Mouse (Mus musculus): Measurements from ENCODE around the gene Smarce1. TPM values are rescaled to one million over a fixed set of nuclear protein-coding genes. Genes with fewer than 3 reads are reported as not detected.

Smarce1 gene
- total and polyA plus RNA-seq, 3 experiments, result 149 to 464 (median 246) TPM

DNA sequence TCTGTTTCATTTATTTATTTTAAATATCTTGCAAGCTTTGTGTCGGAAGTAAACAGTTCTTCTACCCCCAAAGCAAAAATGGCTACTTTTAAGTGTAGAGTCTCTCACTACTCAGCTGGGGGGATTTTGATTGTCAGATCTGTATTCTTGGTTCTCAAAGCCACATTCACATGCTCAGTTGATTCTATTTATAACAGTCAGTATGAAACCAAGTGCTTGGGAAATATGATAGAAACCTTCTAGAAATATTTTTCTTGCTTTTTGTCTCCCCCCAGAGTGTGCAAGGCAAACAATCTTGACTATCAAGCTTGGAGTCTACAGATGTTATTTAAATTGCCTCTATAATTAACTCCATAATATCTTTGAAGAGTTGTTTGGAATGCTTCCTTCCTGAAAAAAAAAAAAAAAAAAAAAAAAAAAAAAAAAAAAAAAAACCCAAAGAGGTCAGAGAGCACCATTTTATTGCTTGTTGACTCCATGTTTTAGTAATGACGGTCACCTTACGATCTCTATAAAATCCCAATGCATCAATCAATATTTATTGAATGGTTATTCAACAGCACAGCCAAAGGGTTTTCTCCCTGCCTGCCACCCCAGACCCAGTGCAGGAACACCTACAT is 12.5 kb upstream of the Smarce1 start:
- Histone ChIP-seq H3K4me2 (ENCODE audit: insufficient read depth, low read depth, poor library complexity, severe bottlenecking) (peak overlapping the region; percentile 65; the same call in 1 of the 2 replicates), H3K27me3 (replicated peaks) (no peaks in the 10 kb centered on the region), H3K4me1 (ENCODE audit: control insufficient read depth in 1 of 2, insufficient read depth in 2 of 2) (peaks cover 17 to 36% of the 10 kb centered on the region in 2 experiments), H3K4me3 (replicated peaks in 1 of 3; ENCODE audit: low read depth in 2 of 3, low read length in 2 of 3, poor library complexity in 1 of 3) (peak overlapping the region; percentile 65 to 84 (median 78)), H3K27ac (ENCODE audit: insufficient read depth, low read depth) (peak overlapping the region; percentile 78), H3K9me3 (replicated peaks; ENCODE audit: low read length) (no peaks in the 10 kb centered on the region), H3K36me3 (replicated peaks in 1 of 2; ENCODE audit: control insufficient read depth in 1 of 2, insufficient read depth in 1 of 2, low read length in 1 of 2) (peaks cover 11 to 22% of the 10 kb centered on the region in 2 experiments), H3K79me2 (replicated peaks; ENCODE audit: control insufficient read depth, extremely low read depth, insufficient read depth, poor library complexity, severe bottlenecking) (peaks cover 6% of the 10 kb centered on the region; the same call in 1 of the 2 replicates), H3K9ac (ENCODE audit: insufficient read depth, low read depth) (peak overlapping the region; percentile 75)
- dilution Hi-C loops (cut with MboI; ENCODE audit: extremely low pct_ligation_motif_present, extremely low pct_unique_long_range_greater_than_20kb, low sequenced_read_pairs) (no loop called here), in situ Hi-C loops (cut with MboI; ENCODE audit: low pct_ligation_motif_present, low pct_unique_long_range_greater_than_20kb, low sequenced_read_pairs) (loop anchor here (5.0 to 10.0 kb wide), 2 partner anchors 46 to 89 kb away; partner anchors contain the start of gene Ccr7)
- no peak for TF ChIP-seq HCFC1 (IDR thresholded peaks at IDR 0.05; ENCODE audit: low read depth, low read length)
- TF ChIP-seq MEF2A (IDR thresholded peaks at IDR 0.05; ENCODE audit: borderline replicate concordance, low read depth, low read length), result peak; percentile 90
- no peak for TF ChIP-seq JUND (conservative IDR thresholded peaks at IDR 0.05; ENCODE audit: low read depth, low read length)
- TF ChIP-seq E2F4 (IDR thresholded peaks at IDR 0.05; ENCODE audit: insufficient replicate concordance, low read depth, low read length), result 0 out of 2 replicates have a peak, but pooled peaks have one; percentile 21
- peak; percentile 54; the same call in 1 of the 2 replicates for TF ChIP-seq TBP (conservative IDR thresholded peaks at IDR 0.05; ENCODE audit: low read depth, low read length)
- TF ChIP-seq ZNF384 (IDR thresholded peaks at IDR 0.05; ENCODE audit: low read depth, low read length), result peak; percentile 97
- peak; percentile 93; the same call in 1 of the 2 replicates for TF ChIP-seq CHD1 (IDR thresholded peaks at IDR 0.05; ENCODE audit: low read depth, low read length)
- peak; percentile 66 for TF ChIP-seq SIN3A (IDR thresholded peaks at IDR 0.05; ENCODE audit: low read length)
- TF ChIP-seq USF2 (conservative IDR thresholded peaks at IDR 0.05; ENCODE audit: low read depth, low read length), result no peak
- TF ChIP-seq MYC (IDR thresholded peaks at IDR 0.05; ENCODE audit: low read depth, low read length), result 0 out of 2 replicates have a peak, but pooled peaks have one; percentile 47
- peak; percentile 23 for TF ChIP-seq RAD21 (IDR thresholded peaks at IDR 0.05; ENCODE audit: low read depth, low read length)
- TF ChIP-seq ZMIZ1 (IDR thresholded peaks at IDR 0.05; ENCODE audit: low read depth, low read length), result no peak
- TF ChIP-seq IRF4 (IDR thresholded peaks at IDR 0.05; ENCODE audit: low read depth, low read length), result peak; percentile 50; the same call in 1 of the 2 replicates
- peak; percentile 62; the same call in 1 of the 2 replicates for TF ChIP-seq ETS1 (conservative IDR thresholded peaks at IDR 0.05; ENCODE audit: low read depth, low read length)
- no peak for TF ChIP-seq NELFE (IDR thresholded peaks at IDR 0.05; ENCODE audit: low read depth, low read length)
- peak; percentile 53 for DNase-seq (ENCODE audit: extremely low read depth)

GRCm38 (mm10) chr11:99242056-99242455 is 11.2 kb upstream of the Smarce1 start:
- peaks cover 6% of the 10 kb centered on the region; the same call in 1 of the 2 replicates for H3K79me2 ChIP-seq (replicated peaks; ENCODE audit: control insufficient read depth, extremely low read depth, insufficient read depth, poor library complexity, severe bottlenecking)
- H3K4me2 ChIP-seq (ENCODE audit: insufficient read depth, low read depth, poor library complexity, severe bottlenecking), result peak overlapping the region; percentile 3; the same call in 1 of the 2 replicates
- H3K36me3 ChIP-seq (replicated peaks in 1 of 2; ENCODE audit: control insufficient read depth in 1 of 2, insufficient read depth in 1 of 2, low read length in 1 of 2), result peaks cover 19 to 33% of the 10 kb centered on the region in 2 experiments
- no peak overlapping the region for H3K27ac ChIP-seq (ENCODE audit: insufficient read depth, low read depth)
- in situ Hi-C loops (cut with MboI; ENCODE audit: low pct_ligation_motif_present, low pct_unique_long_range_greater_than_20kb, low sequenced_read_pairs) (loop anchor here (5.0 to 10.0 kb wide), 2 partner anchors 45 to 87 kb away; partner anchors contain the start of gene Ccr7), dilution Hi-C loops (cut with MboI; ENCODE audit: extremely low pct_ligation_motif_present, extremely low pct_unique_long_range_greater_than_20kb, low sequenced_read_pairs) (no loop called here)
- H3K4me1 ChIP-seq (ENCODE audit: control insufficient read depth in 1 of 2, insufficient read depth in 2 of 2), result peaks cover 17 to 36% of the 10 kb centered on the region in 2 experiments
- H3K4me3 ChIP-seq (replicated peaks in 1 of 3; ENCODE audit: low read depth in 2 of 3, low read length in 2 of 3, poor library complexity in 1 of 3), result no peak overlapping the region
- no peak for TF ChIP-seq ZKSCAN1 (IDR thresholded peaks at IDR 0.05; ENCODE audit: borderline replicate concordance, low read depth, low read length)
- TF ChIP-seq HCFC1 (IDR thresholded peaks at IDR 0.05; ENCODE audit: low read depth, low read length), result no peak
- no peak for TF ChIP-seq UBTF (IDR thresholded peaks at IDR 0.05; ENCODE audit: low read depth, low read length)
- TF ChIP-seq CHD2 (IDR thresholded peaks at IDR 0.05; ENCODE audit: low read length), result no peak
- TF ChIP-seq ZMIZ1 (IDR thresholded peaks at IDR 0.05; ENCODE audit: low read depth, low read length), result no peak
- no peak for TF ChIP-seq ELF1 (IDR thresholded peaks at IDR 0.05; ENCODE audit: low read depth, low read length)
- TF ChIP-seq E2F4 (IDR thresholded peaks at IDR 0.05; ENCODE audit: insufficient replicate concordance, low read depth, low read length), result no peak
- no peak for TF ChIP-seq MXI1 (IDR thresholded peaks at IDR 0.05; ENCODE audit: low read depth, low read length)
- TF ChIP-seq USF1 (IDR thresholded peaks at IDR 0.05; ENCODE audit: low read depth, low read length), result no peak
- TF ChIP-seq SMC3 (IDR thresholded peaks at IDR 0.05; ENCODE audit: low read depth, low read length), result no peak
- TF ChIP-seq MAZ (IDR thresholded peaks at IDR 0.05; ENCODE audit: low read depth, low read length), result no peak
- no peak for TF ChIP-seq EP300 (IDR thresholded peaks at IDR 0.05; ENCODE audit: low read length)
- no peak for TF ChIP-seq NRF1 (IDR thresholded peaks at IDR 0.05; ENCODE audit: low read depth, low read length)
- no peak for TF ChIP-seq POLR2AphosphoS2 (IDR thresholded peaks at IDR 0.05; ENCODE audit: low read depth, low read length)
- no peak for TF ChIP-seq ZNF384 (IDR thresholded peaks at IDR 0.05; ENCODE audit: low read depth, low read length)
- H3K9ac ChIP-seq (ENCODE audit: insufficient read depth, low read depth), result peak overlapping the region; percentile 75; the same call in 1 of the 2 replicates
- no peak for DNase-seq (ENCODE audit: extremely low read depth)
- H3K27me3 ChIP-seq (replicated peaks), result no peaks in the 10 kb centered on the region
- no peaks in the 10 kb centered on the region for H3K9me3 ChIP-seq (replicated peaks; ENCODE audit: low read length)

Measured in CH12.LX (cell line).